Mouse (Mus musculus) natural killer cell, adult 2 months (primary cell): ENCODE results near the gene Fam168b.
A peak's percentile ranks its signal among the peaks of the same experiment; 100 is the strongest.

ENCODE experiments used
- DNase-seq, 2 experiments: peaks; one replicate each; pipeline ENCODE4 v3.0.0; 2022; ENCODE audit warnings: low spot score in 2 of 2

The Fam168b gene

DNA sequence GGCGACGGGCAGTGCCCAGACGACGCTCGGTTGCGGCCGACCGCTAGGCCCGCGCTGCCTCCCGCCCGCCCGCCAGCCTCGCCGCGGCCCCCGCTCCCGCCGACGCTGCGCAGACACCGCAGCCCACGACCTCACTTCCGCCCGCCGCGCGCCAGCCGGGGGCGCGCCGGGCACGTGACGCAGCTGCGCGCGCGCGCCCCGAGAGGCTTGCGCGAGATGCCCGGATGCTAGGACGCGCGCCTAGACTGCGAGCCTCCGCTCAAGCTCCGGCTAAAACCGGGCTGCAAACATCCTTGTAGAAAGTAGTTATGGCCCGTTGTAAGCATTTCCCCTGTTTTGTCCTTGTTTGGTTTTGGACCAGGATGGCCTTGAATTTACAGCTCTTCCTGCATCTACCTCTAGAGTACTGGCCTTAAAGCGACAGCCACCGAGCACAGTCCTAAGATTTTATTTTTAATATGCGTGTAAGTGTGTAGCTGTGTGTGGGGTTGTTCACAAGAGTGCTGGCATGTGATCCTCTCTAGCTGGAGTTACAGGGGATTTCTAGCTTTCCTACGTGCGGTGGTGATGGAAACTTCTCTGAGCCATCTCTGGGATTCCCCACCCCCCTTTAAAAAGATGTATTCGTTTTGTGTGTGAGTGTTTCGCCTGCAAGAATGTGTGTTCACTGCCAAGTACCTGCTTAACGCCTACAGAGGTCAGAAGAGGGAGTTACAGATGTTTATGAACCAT, at the start of gene Fam168b:
Gene Fam168b, minus strand, starts transcription at position 179 of the 732 bp plus-strand sequence.
- DNase-seq, result peak; percentile 80 to 87

DNA sequence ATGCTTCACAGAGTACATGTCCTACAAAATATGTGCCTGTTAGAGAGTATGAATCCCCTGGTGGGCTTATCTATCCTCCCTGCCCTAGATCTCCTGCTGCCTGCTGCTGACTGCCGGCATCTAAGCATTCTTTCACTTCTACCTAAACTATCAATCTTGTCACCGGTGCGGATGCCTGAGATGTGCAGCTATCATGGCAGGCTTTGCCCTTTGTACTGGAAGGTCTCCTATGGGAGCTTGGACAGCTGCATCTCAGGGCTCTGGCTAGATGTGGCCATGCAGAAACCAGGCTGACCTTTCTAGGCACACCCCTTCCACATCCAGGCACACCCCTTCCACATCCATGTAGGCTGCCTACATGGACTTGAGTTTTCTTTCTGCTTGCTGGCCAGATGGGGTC, 49.6 kb upstream of the Fam168b start:
- no peak for DNase-seq

DNA sequence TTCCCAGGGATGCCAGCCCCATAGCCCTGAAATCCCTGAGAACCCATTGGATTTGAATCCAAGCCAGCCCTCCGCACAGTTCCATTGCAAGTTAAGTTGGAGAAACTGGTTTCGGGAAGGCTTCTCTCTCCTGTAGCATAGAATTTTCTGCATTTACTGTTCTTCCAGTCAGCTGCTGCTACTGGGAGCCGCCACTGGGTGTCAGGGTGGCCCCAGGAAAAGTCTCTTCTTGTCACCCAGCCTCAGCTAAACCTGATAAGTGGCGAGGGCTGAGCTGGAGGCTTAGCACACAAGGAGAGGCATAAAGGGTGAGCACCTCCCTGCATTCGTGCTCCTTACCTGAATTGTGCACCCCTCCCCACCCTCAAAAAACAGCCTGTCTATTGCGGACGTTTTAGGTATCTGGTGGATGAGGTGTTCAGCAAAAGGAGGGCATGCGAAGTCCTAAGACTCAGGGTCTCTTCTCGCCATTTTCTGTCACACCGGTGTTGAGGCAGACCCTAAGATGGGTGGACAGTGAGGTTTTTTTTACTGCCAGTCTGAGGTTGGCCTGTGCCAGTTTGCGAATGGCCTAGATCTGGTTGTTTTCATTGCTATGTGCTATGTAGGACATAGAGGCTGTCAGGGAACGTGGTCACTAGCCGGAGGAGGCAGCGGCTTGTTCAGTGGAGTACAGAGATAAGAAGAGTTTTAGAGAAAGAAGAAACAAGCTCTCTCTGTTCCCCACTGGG, 48.9 kb upstream of the Fam168b start:
- DNase-seq, result no peak

DNA sequence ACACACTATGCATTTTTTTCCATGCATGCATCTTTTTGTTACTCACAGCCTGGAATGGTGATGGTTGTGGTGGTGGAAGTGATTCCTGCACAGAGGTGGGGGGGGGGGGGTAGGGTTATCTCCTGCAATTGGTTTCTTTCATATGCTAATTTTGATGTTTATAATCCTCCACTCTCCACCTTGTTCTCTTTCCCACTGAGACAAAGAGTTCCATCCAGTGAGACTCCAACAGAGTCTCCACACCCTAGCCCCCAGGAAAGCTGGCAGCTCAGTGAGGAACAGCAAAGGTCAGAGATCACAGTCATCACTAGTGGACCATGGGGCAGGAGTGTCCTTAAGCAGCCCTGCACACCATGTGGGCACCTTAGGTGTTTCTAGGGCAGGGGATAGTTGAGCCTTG, 40.9 kb upstream of the Fam168b start:
- DNase-seq, result no peak

DNA sequence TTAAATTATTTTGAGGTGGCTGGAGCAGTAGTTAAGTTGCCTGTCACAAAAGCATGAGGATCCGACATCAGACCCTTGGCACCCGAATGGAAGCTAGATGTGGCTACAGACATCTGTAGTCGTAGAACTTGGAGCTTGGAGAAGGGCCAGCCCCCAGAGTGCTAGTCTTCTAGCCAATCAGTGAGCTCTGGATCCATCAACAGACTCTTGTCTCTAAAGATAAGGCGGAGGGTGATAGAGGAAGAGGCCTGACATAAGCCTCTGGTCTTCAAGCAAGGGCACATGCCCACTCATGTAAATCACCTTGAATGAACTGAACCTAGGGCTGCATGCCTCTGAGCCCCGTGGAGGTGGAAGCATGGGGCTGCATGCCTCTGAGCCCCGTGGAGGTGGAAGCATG, 36.7 kb upstream of the Fam168b start:
- DNase-seq, result no peak

DNA sequence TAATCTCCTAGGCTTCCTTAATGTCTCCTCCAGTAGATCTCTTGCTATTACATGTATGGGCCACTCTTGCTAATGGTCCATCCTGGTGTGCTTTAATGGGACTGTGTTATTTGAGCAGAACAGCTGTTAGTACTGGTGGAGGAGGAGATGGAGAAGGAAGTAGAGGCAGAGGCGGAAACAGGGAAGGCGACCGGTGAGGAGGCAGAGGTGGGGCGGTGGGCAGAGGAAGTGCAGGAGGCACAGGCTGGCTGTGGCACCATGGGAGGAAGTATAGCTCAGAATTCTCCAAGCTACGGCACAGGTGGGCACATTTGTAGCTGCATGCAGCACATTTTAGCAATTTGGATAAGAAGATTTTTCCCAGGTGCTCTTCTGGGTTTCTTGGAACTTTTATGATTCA, 30.7 kb upstream of the Fam168b start:
- DNase-seq, result no peak

DNA sequence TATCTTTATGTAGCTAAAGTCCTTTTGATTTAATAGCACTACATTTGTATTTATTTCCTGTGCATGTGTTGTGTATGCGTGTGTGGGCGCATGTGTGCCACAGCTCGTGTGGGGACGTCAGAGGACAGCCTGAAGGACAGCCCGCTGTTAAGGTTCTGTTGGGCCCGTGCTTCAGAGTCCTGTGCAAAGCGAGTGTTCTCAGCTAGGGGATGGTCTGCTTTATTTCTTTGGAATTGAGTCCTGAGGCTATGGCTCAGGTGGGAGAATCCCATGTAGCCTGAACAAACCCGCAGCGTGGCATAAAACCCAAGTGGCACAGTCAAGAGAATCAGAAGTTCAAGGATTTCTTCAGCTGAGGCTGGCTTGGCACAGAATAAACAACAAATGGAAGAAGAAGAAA, 28.3 kb upstream of the Fam168b start:
- DNase-seq, result no peak

DNA sequence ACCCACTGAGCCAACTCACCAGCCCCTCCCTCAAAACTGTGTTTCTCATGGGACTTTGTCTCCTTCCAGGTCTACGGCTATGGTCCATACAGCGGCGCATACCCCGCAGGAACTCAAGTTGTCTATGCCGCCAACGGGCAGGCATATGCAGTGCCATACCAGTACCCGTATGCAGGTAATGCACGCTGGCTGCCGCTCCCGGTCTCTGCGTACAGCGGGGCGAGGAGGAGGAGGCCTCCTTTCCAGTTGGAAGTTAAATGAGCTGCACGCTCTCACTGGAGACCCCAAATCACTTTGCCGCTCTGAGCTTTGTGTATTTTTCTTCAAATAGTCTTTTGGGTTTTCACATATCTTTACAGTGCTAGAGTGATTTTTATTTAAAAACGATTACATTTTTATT, 26.4 kb upstream of the Fam168b start:
- DNase-seq, result no peak

DNA sequence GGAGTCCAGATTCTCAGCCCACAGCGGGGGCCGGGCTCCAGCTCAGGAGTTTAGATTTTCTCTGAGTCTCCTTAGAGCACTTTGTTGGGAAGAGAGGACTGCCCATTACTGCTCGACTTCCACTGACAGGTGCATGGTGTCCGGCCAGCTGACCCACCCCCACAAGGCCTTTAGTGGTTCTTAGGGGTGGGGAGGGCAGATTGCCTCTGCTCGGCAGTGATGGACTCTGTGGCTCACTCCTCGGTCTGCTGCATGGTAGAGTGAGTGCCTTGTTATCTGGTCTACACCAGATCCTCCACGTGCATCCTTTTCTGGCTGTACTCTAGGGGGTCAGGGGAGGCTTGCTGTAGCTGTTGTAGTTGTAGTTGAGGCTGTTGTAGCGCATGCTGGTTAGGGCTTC, 25.5 kb upstream of the Fam168b start:
- DNase-seq, result no peak

DNA sequence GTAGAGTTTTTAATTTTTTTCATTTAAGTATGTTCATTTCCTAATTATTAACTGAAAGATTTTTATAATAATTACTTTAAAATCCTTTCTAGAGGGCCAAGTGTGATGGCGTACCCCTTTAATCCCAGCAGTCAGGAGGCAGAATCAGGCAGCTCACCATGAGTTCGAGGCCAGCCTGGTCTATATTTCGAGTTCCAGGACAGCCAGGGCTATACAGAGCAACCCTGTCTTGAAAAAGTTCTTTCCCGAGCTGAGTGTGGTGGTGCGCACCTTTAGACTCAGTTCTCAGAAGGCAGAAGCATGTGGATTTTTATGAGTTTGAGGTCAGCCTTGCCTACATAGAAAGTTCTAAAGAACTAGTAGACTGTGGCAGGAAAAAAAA, 24.7 kb upstream of the Fam168b start:
- DNase-seq, result no peak

DNA sequence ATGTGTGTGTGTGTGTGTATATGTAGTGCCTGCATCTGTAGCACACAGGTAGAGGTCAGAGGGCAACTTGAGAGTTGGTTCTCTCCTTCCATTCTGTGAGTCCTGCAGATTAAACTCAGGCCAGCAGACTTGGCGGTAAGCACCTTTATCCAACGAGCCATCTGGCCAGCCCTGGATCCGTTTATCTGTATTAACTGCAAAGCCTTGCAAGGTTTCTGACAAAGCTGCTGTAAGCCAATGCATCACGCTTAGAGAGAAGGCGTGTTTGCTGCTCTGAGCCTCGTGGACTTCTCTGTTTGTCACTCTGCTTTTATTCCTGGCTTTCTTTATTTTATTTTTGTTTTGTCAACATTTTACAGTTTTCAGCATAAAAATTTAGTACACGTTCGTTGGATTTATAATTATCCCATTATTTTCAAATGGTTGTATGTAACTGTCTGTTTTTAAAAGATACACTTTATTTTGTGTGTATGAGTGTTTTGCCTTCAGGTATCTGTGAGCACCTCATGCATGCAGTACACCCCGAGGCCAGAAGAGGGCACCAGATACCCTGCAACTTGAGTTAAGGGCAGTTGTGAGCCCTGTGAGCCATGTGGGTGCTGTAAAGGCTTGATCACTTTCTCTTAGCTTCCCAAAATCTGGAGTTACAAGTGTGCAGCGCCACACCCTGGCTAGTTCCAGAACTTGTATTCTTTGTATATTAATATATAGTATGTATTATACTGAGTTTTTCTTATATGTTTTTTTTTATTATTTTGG, 24.1 kb upstream of the Fam168b start:
- DNase-seq, result peak; percentile 79 to 92

DNA sequence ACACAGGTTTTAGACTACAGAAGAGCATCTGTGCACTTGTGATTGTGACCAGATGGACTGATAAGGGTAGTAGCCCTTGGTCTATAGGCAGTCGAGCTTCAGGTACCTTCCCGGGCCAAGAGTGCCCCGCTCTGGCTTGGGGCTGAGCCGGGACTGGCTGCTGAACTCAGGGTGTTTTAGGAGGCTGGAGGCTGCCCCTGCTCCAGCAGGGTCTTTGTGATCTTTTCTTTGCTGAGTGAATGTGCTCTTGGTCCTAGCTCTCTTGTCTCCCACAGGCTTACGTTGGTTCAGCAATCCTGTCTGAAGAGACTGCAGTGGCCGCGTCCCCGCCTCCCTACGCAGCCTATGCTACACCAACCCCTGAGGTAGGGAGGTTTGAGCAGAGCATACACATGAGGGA, 23.0 kb upstream of the Fam168b start:
- DNase-seq, result no peak

DNA sequence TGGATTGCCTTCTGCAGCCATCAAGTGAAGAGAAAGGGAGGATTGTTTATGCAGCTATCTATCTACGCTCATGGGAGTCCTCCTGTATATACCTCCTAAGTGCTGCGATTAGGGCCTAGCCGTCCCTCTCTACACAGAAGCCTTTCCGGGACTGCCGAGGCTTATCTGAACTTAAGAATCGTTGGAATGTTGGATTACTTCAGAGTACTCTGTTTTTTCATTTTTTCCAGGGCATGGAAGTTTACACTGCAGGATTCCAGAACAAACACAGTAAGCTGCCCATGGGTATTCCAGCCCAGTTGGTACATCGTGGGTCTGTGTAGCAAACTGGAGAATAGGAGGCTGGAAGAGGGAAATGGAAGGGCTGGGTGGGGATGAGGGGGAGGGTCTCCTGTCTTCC, 21.4 kb upstream of the Fam168b start:
- DNase-seq, result no peak

DNA sequence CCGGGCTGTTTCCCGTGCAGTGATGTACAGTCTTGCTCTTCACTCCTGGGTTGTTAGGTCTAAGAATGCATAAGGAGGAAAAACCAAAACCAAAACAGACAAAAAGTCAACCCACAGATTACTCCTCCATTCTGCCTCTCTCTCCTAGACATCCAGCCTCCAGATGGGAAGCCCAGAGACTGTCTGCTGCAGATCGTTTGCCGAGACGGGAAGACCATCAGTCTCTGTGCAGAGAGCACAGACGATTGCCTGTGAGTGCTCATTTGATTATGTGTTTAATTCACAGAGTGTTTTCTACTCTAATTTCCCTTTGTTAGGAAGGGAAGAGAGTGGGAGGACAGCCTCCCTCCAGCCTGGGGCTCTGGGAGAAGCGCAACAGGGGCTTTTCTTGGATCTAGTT, 20.5 kb upstream of the Fam168b start:
- no peak for DNase-seq

DNA sequence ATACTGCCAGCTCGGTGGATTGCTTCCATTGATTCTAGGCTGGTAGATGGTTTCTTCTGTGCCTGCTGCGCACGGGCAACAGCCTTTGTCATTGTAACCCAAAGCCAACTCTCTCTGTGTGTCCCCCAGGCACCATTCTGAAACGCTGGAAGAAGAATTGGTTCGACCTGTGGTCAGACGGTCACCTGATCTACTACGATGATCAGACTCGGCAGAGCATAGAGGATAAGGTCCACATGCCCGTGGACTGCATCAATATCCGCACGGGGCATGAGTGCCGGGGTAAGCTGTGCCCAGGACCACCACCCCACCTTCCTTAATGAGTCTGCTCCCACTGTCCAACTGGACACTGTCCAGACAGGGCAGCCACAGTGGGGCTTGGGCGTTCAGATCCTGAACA, 20.0 kb upstream of the Fam168b start:
- no peak for DNase-seq

DNA sequence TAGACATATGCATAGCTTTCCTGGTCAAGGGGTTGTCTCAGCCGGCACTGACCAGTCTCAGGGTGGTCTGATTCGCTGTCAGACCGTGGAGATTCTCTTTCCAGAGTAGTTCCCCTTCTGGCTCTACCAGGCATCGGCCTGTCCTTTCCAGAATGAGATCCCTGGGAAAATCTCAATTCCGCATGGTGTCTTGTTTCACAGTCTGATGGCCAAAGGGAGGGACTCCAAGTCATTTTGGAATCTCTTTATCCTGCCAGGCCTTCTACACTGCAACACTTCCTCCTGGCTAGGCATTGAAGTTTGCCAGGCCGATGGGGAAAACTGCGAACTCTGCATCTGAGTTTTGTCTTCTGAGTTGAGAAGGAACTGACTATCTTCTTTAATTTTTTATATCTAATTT, 17.3 kb upstream of the Fam168b start:
- DNase-seq, result no peak

DNA sequence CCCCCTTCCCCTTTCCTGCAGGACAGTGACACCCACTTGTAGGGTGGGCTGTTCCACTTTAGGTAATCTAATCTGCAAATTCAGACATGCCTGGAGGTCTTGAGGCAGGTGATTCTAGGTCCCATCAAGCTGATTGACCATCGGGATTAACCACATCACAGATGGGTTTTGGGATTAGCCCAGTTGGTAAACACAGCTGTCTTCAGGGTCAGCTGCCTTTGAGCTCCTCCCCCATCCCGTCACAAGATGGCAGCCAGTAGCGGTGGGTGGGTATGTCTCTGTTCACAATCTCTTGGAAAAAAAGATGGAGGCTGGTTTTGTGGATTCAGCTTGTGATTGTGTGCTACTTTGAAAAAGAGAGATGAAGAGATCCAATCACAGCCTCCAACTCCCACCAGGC, 16.9 kb upstream of the Fam168b start:
- DNase-seq, result no peak

DNA sequence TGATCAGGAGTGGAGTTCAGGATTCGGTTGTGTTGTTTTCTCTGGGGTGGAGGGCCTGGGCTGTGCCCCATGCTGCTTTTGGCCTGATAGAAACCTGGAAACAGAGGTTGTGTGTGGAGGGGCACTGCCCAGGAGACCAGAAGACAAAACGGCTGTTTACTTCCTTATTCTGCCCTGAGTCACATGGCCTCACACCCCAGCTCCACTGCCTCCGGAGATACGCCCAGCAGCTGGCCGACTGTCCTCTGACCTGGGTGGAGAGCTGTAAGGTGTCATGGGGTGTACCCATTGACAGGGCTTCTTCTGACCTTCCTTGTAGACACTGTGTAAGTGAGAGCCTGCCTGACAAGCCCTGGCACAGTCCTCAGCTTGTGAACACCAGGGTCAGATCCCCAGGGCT, 15.8 kb upstream of the Fam168b start:
- DNase-seq, result peak in 1 of 2 experiments; percentile 40

DNA sequence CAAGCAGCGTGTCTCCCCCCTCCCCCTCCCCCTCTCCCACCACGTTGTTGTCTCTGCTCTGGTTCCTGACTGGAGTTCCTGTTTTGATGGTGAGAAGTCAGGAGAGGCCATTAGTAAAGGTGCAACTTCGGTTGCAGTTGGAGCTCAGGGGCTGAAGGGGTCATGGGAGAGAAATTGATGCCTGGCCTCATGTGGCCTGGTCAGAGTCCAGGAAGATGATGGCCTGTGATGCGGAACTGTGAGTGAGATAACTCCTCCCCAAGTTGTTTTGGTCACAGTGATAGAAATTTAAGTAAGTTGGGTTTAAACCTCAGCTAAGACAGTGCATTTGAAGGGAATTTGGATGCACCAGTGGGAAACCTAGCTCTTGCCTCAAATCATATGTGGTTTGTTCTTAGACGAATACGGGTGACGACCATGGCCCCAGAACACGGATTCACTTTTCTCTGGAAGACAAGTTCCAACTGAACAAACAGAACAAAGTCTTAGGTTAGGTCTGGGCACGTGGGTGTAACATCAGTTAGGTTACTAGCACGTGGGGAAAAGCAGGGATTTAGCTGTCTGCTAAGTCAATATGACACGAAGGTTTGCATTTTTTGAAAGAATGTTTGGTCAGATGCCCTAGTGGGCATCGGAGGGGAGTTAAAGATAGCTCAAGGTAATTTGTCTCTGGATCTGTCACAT, 12.3 kb upstream of the Fam168b start:
- DNase-seq, result no peak

DNA sequence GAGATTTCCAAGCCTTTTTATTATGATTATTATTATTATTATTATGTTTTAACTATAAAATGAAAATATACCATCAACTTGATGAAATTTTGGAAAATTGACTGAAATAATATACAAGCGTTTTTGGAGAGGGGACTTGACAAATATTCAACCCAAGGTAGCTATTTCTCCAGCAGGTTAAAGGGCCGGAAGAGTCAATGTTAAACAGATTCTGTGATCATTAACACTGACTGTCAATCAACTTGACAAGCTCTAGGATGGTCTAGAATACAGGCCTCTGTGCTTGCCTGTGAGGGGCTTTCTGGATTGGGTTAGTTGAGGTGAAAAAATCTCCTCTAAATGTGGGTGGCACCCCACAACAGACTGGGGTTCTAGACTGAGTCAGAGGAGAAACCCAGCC, 10.9 kb upstream of the Fam168b start:
- no peak for DNase-seq

DNA sequence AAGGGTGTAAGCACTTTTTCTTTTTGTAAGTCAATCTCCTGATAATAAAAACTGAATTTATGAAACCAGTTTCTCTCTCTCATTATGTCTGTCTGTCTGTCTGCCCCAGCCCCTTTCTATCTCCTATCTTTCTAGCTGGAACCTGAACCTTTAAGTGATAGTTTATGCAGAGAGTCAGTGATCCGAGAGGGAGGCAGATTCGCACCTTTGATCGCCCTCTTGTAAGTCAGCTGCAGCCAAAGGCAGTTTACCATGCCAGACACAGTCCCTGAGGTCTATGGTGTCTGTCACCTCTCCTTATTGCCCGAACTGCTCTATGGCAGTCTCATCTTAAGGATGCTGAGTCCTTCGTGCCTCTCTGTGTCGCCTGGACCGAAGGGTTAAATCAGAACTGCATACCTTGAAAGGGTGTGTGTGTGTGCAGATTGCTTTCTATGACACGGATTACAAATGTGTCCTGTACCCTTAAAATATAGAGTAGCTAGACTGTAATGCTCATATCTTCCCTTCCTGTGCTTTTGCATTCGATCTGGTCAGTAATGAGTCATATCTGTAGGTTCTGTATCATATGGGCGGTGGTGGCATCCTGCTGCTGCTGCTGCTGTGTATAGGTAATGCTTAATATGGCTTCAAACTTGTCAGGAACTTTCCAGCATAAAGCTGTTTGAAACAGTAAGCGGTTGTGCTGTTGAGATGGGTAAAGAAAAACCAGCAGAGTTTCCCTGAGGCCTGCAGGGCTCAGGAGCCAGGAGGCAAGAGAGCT, 9.4 kb upstream of the Fam168b start:
- no peak for DNase-seq

DNA sequence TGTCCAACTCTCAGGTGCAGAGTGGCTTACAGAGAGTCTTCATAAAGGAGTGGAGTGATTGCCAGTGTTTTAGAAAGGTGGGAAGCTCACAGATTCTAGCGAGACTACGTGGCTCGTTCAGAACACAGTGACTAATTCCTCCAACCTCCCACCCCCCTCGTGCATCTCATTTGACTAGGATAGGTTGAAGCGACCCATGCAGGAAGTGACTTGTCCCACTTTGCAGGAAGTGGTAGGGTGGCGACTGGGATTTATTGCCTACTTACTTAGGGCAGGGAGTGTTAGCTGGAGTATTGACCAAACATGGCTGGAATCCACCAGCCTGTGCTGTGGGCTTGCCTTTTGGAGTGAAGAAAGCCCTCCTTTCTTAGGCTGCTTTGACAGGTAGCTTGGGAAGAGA, 8.7 kb upstream of the Fam168b start:
- DNase-seq, result peak in 1 of 2 experiments; percentile 16
